In genomic region chr19:21472121-21472780, GRCm38 (mm10) we compare ENCODE assay signal across 8 mouse cellular contexts. TPM values are rescaled to one million over a fixed set of nuclear protein-coding genes. Genes with fewer than 3 reads are reported as not detected.
DNase-seq lines count a peak whose midpoint lies in the region; ATAC-seq and TF ChIP-seq lines count a peak whose summit lies in the region.

No protein-coding gene starts in this region.

- H3K36me3 ChIP-seq in forebrain, embryonic 11.5 days (ENCODE audit: control insufficient read depth, insufficient read depth, low read length) = no peaks in the 10 kb centered on the region
- no peaks in the 10 kb centered on the region for H3K36me3 ChIP-seq in heart, embryonic 15.5 days
- H3K36me3 ChIP-seq in liver, embryonic 14.5 days (replicated peaks; ENCODE audit: control insufficient read depth, insufficient read depth, low read depth) = no peaks in the 10 kb centered on the region
- no peaks in the 10 kb centered on the region for H3K36me3 ChIP-seq in neural tube, embryonic 11.5 days (ENCODE audit: control insufficient read depth, insufficient read depth, low read length)
- no peaks in the 10 kb centered on the region for H3K36me3 ChIP-seq in stomach, embryonic 16.5 days (ENCODE audit: control insufficient read depth, insufficient read depth, low read length)

- peak; percentile 70 for TF ChIP-seq CTCF in liver, embryonic 14.5 days (IDR thresholded peaks at IDR 0.05; ENCODE audit: low read depth)

- H3K27me3 ChIP-seq in forebrain, embryonic 11.5 days (ENCODE audit: control insufficient read depth, insufficient read depth, low read length) = peaks cover 3% of the 10 kb centered on the region; the same call in 1 of the 2 replicates
- H3K27me3 ChIP-seq in heart, embryonic 15.5 days = peaks cover 22% of the 10 kb centered on the region
- peaks cover 7% of the 10 kb centered on the region for H3K27me3 ChIP-seq in liver, embryonic 14.5 days (ENCODE audit: control insufficient read depth, insufficient read depth, low read length)
- peaks cover 16% of the 10 kb centered on the region for H3K27me3 ChIP-seq in neural tube, embryonic 11.5 days (ENCODE audit: control insufficient read depth, insufficient read depth, low read length)
- peaks cover 20% of the 10 kb centered on the region for H3K27me3 ChIP-seq in stomach, embryonic 16.5 days (ENCODE audit: control insufficient read depth, insufficient read depth, low read length)

- 0 out of 2 replicates have a peak, but pooled peaks cover 6% of the 10 kb centered on the region for H3K4me1 ChIP-seq in forebrain, embryonic 11.5 days (replicated peaks; ENCODE audit: control insufficient read depth, insufficient read depth, low read length)
- 0 out of 2 replicates have a peak, but pooled peaks cover 4% of the 10 kb centered on the region for H3K4me1 ChIP-seq in heart, embryonic 15.5 days (replicated peaks)
- H3K4me1 ChIP-seq in liver, embryonic 14.5 days (replicated peaks; ENCODE audit: control insufficient read depth in 2 of 2, insufficient read depth in 2 of 2, low read length in 1 of 2) = no peaks in the 10 kb centered on the region
- H3K4me1 ChIP-seq in neural tube, embryonic 11.5 days (ENCODE audit: control insufficient read depth, insufficient read depth, low read length) = no peaks in the 10 kb centered on the region
- H3K4me1 ChIP-seq in stomach, embryonic 16.5 days (ENCODE audit: control insufficient read depth, insufficient read depth, low read length) = peaks cover 3% of the 10 kb centered on the region

- no peaks in the 10 kb centered on the region for H3K9me3 ChIP-seq in forebrain, embryonic 11.5 days (ENCODE audit: control insufficient read depth, low read length)
- H3K9me3 ChIP-seq in heart, embryonic 15.5 days (replicated peaks) = no peaks in the 10 kb centered on the region
- no peaks in the 10 kb centered on the region for H3K9me3 ChIP-seq in liver, embryonic 14.5 days (ENCODE audit: control insufficient read depth, low read length)
- H3K9me3 ChIP-seq in neural tube, embryonic 11.5 days (ENCODE audit: control insufficient read depth, low read length) = no peaks in the 10 kb centered on the region
- peaks cover 5% of the 10 kb centered on the region; the same call in 1 of the 2 replicates for H3K9me3 ChIP-seq in stomach, embryonic 16.5 days (replicated peaks; ENCODE audit: control insufficient read depth, low read length)

- peak overlapping the region; percentile 34 for H3K4me3 ChIP-seq in forebrain, embryonic 11.5 days (ENCODE audit: low read depth, low read length)
- H3K4me3 ChIP-seq in heart, embryonic 15.5 days = peak overlapping the region; percentile 53
- H3K4me3 ChIP-seq in liver, embryonic 14.5 days (ENCODE audit: insufficient read depth in 1 of 2, low read depth in 2 of 2, low read length in 2 of 2) = peak overlapping the region; percentile 18 to 50
- peak overlapping the region; percentile 34 for H3K4me3 ChIP-seq in neural tube, embryonic 11.5 days (ENCODE audit: low read depth, low read length)
- peak overlapping the region; percentile 52 for H3K4me3 ChIP-seq in stomach, embryonic 16.5 days (replicated peaks; ENCODE audit: low read length)

- H3K27ac ChIP-seq in forebrain, embryonic 11.5 days (ENCODE audit: low read depth, low read length) = no peak overlapping the region
- H3K27ac ChIP-seq in heart, embryonic 15.5 days = no peak overlapping the region
- no peak overlapping the region for H3K27ac ChIP-seq in liver, embryonic 14.5 days
- H3K27ac ChIP-seq in neural tube, embryonic 11.5 days (ENCODE audit: low read depth, low read length) = no peak overlapping the region
- no peak overlapping the region for H3K27ac ChIP-seq in stomach, embryonic 16.5 days (ENCODE audit: low read length)

- peak overlapping the region; percentile 32; the same call in 1 of the 2 replicates for H3K9ac ChIP-seq in forebrain, embryonic 11.5 days (ENCODE audit: low read length)
- H3K9ac ChIP-seq in heart, embryonic 15.5 days = peak overlapping the region; percentile 46; the same call in 1 of the 2 replicates
- H3K9ac ChIP-seq in liver, embryonic 14.5 days (replicated peaks) = no peak overlapping the region
- H3K9ac ChIP-seq in neural tube, embryonic 11.5 days (ENCODE audit: low read length) = peak overlapping the region; percentile 41
- H3K9ac ChIP-seq in stomach, embryonic 16.5 days (ENCODE audit: low read length) = peak overlapping the region; percentile 61

- TF ChIP-seq EP300 in liver, embryonic 14.5 days (IDR thresholded peaks at IDR 0.05; ENCODE audit: low read depth) = no peak

- peak overlapping the region; percentile 77 for H3K4me2 ChIP-seq in forebrain, embryonic 11.5 days (ENCODE audit: low read depth, low read length, severe bottlenecking)
- H3K4me2 ChIP-seq in heart, embryonic 15.5 days = peak overlapping the region; percentile 86
- peak overlapping the region; percentile 51 for H3K4me2 ChIP-seq in liver, embryonic 14.5 days (ENCODE audit: low read depth)
- peak overlapping the region; percentile 73 for H3K4me2 ChIP-seq in neural tube, embryonic 11.5 days (ENCODE audit: low read depth)
- H3K4me2 ChIP-seq in stomach, embryonic 16.5 days (ENCODE audit: low read depth, low read length) = peak overlapping the region; percentile 86

- peak; percentile 10 for DNase-seq in CD4-positive, CD25-positive, alpha-beta regulatory T cell, adult 2 months (ENCODE audit: low read depth, low spot score)
- peak; percentile 77 for DNase-seq in forebrain, embryonic 11.5 days (ENCODE audit: low spot score)
- peak; percentile 53 to 81 for DNase-seq in kidney, postnatal 25 days
- peak in 2 of 3 experiments; percentile 0 to 22 for DNase-seq in liver, embryonic 14.5 days (ENCODE audit: low read depth in 3 of 3, low spot score in 3 of 3)
- DNase-seq in neural tube, embryonic 11.5 days (ENCODE audit: low spot score) = peak; percentile 61

- WGBS in forebrain, embryonic 11.5 days = 2% methylated on average over 46 of the region's 48 CpGs
- WGBS in heart, embryonic 15.5 days = 2% methylated on average over 48 of the region's 48 CpGs
- WGBS in liver, embryonic 14.5 days (ENCODE audit: insufficient replicate concordance) = 3% methylated on average over 39 of the region's 48 CpGs
- WGBS in neural tube, embryonic 11.5 days = 3% methylated on average over 38 of the region's 48 CpGs
- WGBS in stomach, embryonic 16.5 days = 2% methylated on average over 48 of the region's 48 CpGs

- no peak for ATAC-seq in CD4-positive, CD25-positive, alpha-beta regulatory T cell, adult 4 months
- peak; percentile 74 for ATAC-seq in forebrain, embryonic 11.5 days (replicated peaks; ENCODE audit: low FRiP score)
- no peak; the same call in 1 of the 2 replicates for ATAC-seq in heart, embryonic 15.5 days (replicated peaks; ENCODE audit: insufficient number of reproducible peaks, insufficient read depth, low FRiP score, low read depth)
- ATAC-seq in liver, embryonic 14.5 days (ENCODE audit: insufficient read depth) = peak; percentile 52; the same call in 1 of the 2 replicates
- ATAC-seq in neural tube, embryonic 11.5 days (ENCODE audit: insufficient read depth, low FRiP score, low TSS enrichment) = peak; percentile 16; the same call in 1 of the 2 replicates
- peak; percentile 88 for ATAC-seq in stomach, embryonic 16.5 days (ENCODE audit: insufficient read depth, low FRiP score)

RNA-seq across cellular contexts. Expression of gene Gda, which starts 1.0 kb away (rescaled TPM):
- polyA plus RNA-seq in CD4-positive, CD25-positive, alpha-beta regulatory T cell, adult 4 months (2017; shearing (Covaris generic)) = under 1 TPM in 1 of 2 experiments, not detected in 1; 0.17 TPM
- polyA plus RNA-seq in forebrain, embryonic 11.5 days (2014; fragmentation: Nextera tagmentation; extraction: Ambion mirVana) = not detected in 2 replicates
- polyA plus RNA-seq in heart, embryonic 15.5 days (2015; fragmentation: Nextera tagmentation; extraction: Ambion mirVana) = 0.13 and 0.43 TPM in 2 replicates
- polyA plus RNA-seq in liver, embryonic 14.5 days (2012; rRNA removed) = 0.44 and 0.87 TPM in 2 replicates
- 0.79 and 0.92 TPM in 2 replicates for polyA plus RNA-seq in liver, embryonic 14.5 days (2014; fragmentation: Nextera tagmentation; extraction: Ambion mirVana)
- not detected in 2 replicates for polyA plus RNA-seq in neural tube, embryonic 11.5 days (2014; fragmentation: Nextera tagmentation; extraction: Ambion mirVana)
- polyA plus RNA-seq in stomach, embryonic 16.5 days (2015; fragmentation: Nextera tagmentation; extraction: Ambion mirVana) = 3.5 and 4.1 TPM in 2 replicates

Comparison
In these comparisons a context has a peak if more than half of its experiments do, and no peak if none do; other contexts are left out.
1. DNase-seq: peak in every context shown above with its lines; median percentile 77 in forebrain, embryonic 11.5 days; 67 in kidney, postnatal 25 days; 61 in neural tube, embryonic 11.5 days; 11 in liver, embryonic 14.5 days; 10 in CD4-positive, CD25-positive, alpha-beta regulatory T cell, adult 2 months.
2. ATAC-seq: peak in forebrain, embryonic 11.5 days (single experiment), liver, embryonic 14.5 days (single experiment), neural tube, embryonic 11.5 days (single experiment) and stomach, embryonic 16.5 days (single experiment); none in CD4-positive, CD25-positive, alpha-beta regulatory T cell, adult 4 months (single experiment) and heart, embryonic 15.5 days (single experiment).
3. Peak in every context shown above with its lines, with median percentiles within 50 percentile points of each other: H3K4me2 ChIP-seq and H3K4me3 ChIP-seq.